Mouse (Mus musculus): Measurements from ENCODE around the gene Slc26a8. TPM values are rescaled to one million over a fixed set of nuclear protein-coding genes. Genes with fewer than 3 reads are reported as not detected.

The Slc26a8 gene
- total and polyA plus RNA-seq, 3 experiments = 0.10 to 3.2 (median 0.22) TPM

GRCm38 (mm10) chr17:28697290-28698195 lies 7.5 kb upstream of the Slc26a8 start:
- H3K4me3 ChIP-seq (ENCODE audit: low read depth, low read length) = peak overlapping the region; percentile 52; the same call in 1 of the 2 replicates
- H3K9me3 ChIP-seq (replicated peaks) = no peaks in the 10 kb centered on the region
- ATAC-seq (ENCODE audit: extremely low read depth, insufficient number of reproducible peaks, low FRiP score, poor library complexity, severe bottlenecking) = peak; percentile 59
- H3K36me3 ChIP-seq (replicated peaks) = peaks cover 60% of the 10 kb centered on the region
- no peak for DNase-seq (ENCODE audit: low spot score)
- H3K27me3 ChIP-seq (ENCODE audit: insufficient read depth, low read length) = no peaks in the 10 kb centered on the region
- no peak for TF ChIP-seq GATA1 (IDR thresholded peaks at IDR 0.05; ENCODE audit: borderline replicate concordance, low read length)
- peak; percentile 73 for TF ChIP-seq TAL1 (conservative IDR thresholded peaks at IDR 0.05; ENCODE audit: low read depth, low read length)
- TF ChIP-seq CTCF (IDR thresholded peaks at IDR 0.05; ENCODE audit: low read depth, low read length) = no peak
- H3K4me1 ChIP-seq (ENCODE audit: insufficient read depth, low read depth, low read length) = peaks cover 88% of the 10 kb centered on the region

- TF ChIP-seq POLR2AphosphoS5 (IDR thresholded peaks at IDR 0.05; ENCODE audit: insufficient replicate concordance, low read depth, low read length) = no peak
- TF ChIP-seq GATA1 (IDR thresholded peaks at IDR 0.05; ENCODE audit: borderline replicate concordance, low read length) = no peak
- no peak for TF ChIP-seq CTCF (IDR thresholded peaks at IDR 0.05; ENCODE audit: low read depth, low read length)
- no peak for TF ChIP-seq GATA2 (IDR thresholded peaks at IDR 0.05; ENCODE audit: borderline replicate concordance, low read depth, low read length)
- no peak for TF ChIP-seq TAL1 (conservative IDR thresholded peaks at IDR 0.05; ENCODE audit: low read depth, low read length)
- Histone ChIP-seq H3K27me3 (ENCODE audit: insufficient read depth, low read length) (no peaks in the 10 kb centered on the region), H3K4me3 (ENCODE audit: low read depth, low read length) (peak overlapping the region; percentile 42; the same call in 1 of the 2 replicates), H3K9me3 (replicated peaks) (no peaks in the 10 kb centered on the region), H3K36me3 (replicated peaks) (peaks cover 55% of the 10 kb centered on the region), H3K4me1 (ENCODE audit: insufficient read depth, low read depth, low read length) (peaks cover 83% of the 10 kb centered on the region)
- no peak for DNase-seq (ENCODE audit: low spot score)
- no peak for ATAC-seq (ENCODE audit: extremely low read depth, insufficient number of reproducible peaks, low FRiP score, poor library complexity, severe bottlenecking)
These were observed 6.6 kb upstream of the Slc26a8 start for GRCm38 (mm10) chr17:28696641-28697040.

- peaks cover 71% of the 10 kb centered on the region for H3K4me1 ChIP-seq (ENCODE audit: insufficient read depth, low read depth, low read length)
- TF ChIP-seq GATA2 (IDR thresholded peaks at IDR 0.05; ENCODE audit: borderline replicate concordance, low read depth, low read length) (no peak), GATA1 (IDR thresholded peaks at IDR 0.05; ENCODE audit: borderline replicate concordance, low read length) (no peak), TAL1 (conservative IDR thresholded peaks at IDR 0.05; ENCODE audit: low read depth, low read length) (no peak), POLR2AphosphoS5 (IDR thresholded peaks at IDR 0.05; ENCODE audit: insufficient replicate concordance, low read depth, low read length) (no peak)
- peaks cover 41% of the 10 kb centered on the region for H3K36me3 ChIP-seq (replicated peaks)
- H3K27me3 ChIP-seq (ENCODE audit: insufficient read depth, low read length) = no peaks in the 10 kb centered on the region
- no peak overlapping the region for H3K4me3 ChIP-seq (ENCODE audit: low read depth, low read length)
- DNase-seq (ENCODE audit: low spot score) = no peak
- ATAC-seq (ENCODE audit: extremely low read depth, insufficient number of reproducible peaks, low FRiP score, poor library complexity, severe bottlenecking) = no peak
- H3K9me3 ChIP-seq (replicated peaks) = no peaks in the 10 kb centered on the region
These were observed 4.8 kb upstream of the Slc26a8 start for GRCm38 (mm10) chr17:28694832-28695231.

GRCm38 (mm10) chr17:28694078-28694477 lies 4.0 kb upstream of the Slc26a8 start:
- Histone ChIP-seq H3K4me1 (ENCODE audit: insufficient read depth, low read depth, low read length) (peaks cover 63% of the 10 kb centered on the region), H3K9me3 (replicated peaks) (no peaks in the 10 kb centered on the region), H3K4me3 (ENCODE audit: low read depth, low read length) (no peak overlapping the region), H3K27me3 (ENCODE audit: insufficient read depth, low read length) (no peaks in the 10 kb centered on the region), H3K36me3 (replicated peaks) (peaks cover 41% of the 10 kb centered on the region)
- no peak for TF ChIP-seq CTCF (IDR thresholded peaks at IDR 0.05; ENCODE audit: low read depth, low read length)
- no peak for TF ChIP-seq TAL1 (conservative IDR thresholded peaks at IDR 0.05; ENCODE audit: low read depth, low read length)
- TF ChIP-seq GATA1 (IDR thresholded peaks at IDR 0.05; ENCODE audit: borderline replicate concordance, low read length) = no peak
- TF ChIP-seq GATA2 (IDR thresholded peaks at IDR 0.05; ENCODE audit: borderline replicate concordance, low read depth, low read length) = no peak
- TF ChIP-seq POLR2AphosphoS5 (IDR thresholded peaks at IDR 0.05; ENCODE audit: insufficient replicate concordance, low read depth, low read length) = no peak
- no peak for ATAC-seq (ENCODE audit: extremely low read depth, insufficient number of reproducible peaks, low FRiP score, poor library complexity, severe bottlenecking)
- no peak for DNase-seq (ENCODE audit: low spot score)

GRCm38 (mm10) chr17:28693086-28693485 lies 3.1 kb upstream of the Slc26a8 start:
- no peaks in the 10 kb centered on the region for H3K9me3 ChIP-seq (replicated peaks)
- peaks cover 57% of the 10 kb centered on the region for H3K4me1 ChIP-seq (ENCODE audit: insufficient read depth, low read depth, low read length)
- no peaks in the 10 kb centered on the region for H3K27me3 ChIP-seq (ENCODE audit: insufficient read depth, low read length)
- DNase-seq (ENCODE audit: low spot score) = no peak
- peaks cover 36% of the 10 kb centered on the region for H3K36me3 ChIP-seq (replicated peaks)
- TF ChIP-seq CTCF (IDR thresholded peaks at IDR 0.05; ENCODE audit: low read depth, low read length) = no peak
- no peak for TF ChIP-seq GATA2 (IDR thresholded peaks at IDR 0.05; ENCODE audit: borderline replicate concordance, low read depth, low read length)
- TF ChIP-seq GATA1 (IDR thresholded peaks at IDR 0.05; ENCODE audit: borderline replicate concordance, low read length) = no peak
- no peak for TF ChIP-seq TAL1 (conservative IDR thresholded peaks at IDR 0.05; ENCODE audit: low read depth, low read length)
- no peak for TF ChIP-seq POLR2AphosphoS5 (IDR thresholded peaks at IDR 0.05; ENCODE audit: insufficient replicate concordance, low read depth, low read length)
- peak overlapping the region; percentile 100 for H3K4me3 ChIP-seq (ENCODE audit: low read depth, low read length)
- no peak for ATAC-seq (ENCODE audit: extremely low read depth, insufficient number of reproducible peaks, low FRiP score, poor library complexity, severe bottlenecking)

GRCm38 (mm10) chr17:28692341-28692710 lies 2.3 kb upstream of the Slc26a8 start:
- Histone ChIP-seq H3K4me1 (ENCODE audit: insufficient read depth, low read depth, low read length) (peaks cover 56% of the 10 kb centered on the region), H3K9me3 (replicated peaks) (no peaks in the 10 kb centered on the region), H3K4me3 (ENCODE audit: low read depth, low read length) (peak overlapping the region; percentile 100), H3K27me3 (ENCODE audit: insufficient read depth, low read length) (no peaks in the 10 kb centered on the region), H3K36me3 (replicated peaks) (peaks cover 30% of the 10 kb centered on the region)
- no peak for TF ChIP-seq GATA2 (IDR thresholded peaks at IDR 0.05; ENCODE audit: borderline replicate concordance, low read depth, low read length)
- TF ChIP-seq TAL1 (conservative IDR thresholded peaks at IDR 0.05; ENCODE audit: low read depth, low read length) = no peak
- TF ChIP-seq CTCF (IDR thresholded peaks at IDR 0.05; ENCODE audit: low read depth, low read length) = no peak
- no peak for TF ChIP-seq POLR2AphosphoS5 (IDR thresholded peaks at IDR 0.05; ENCODE audit: insufficient replicate concordance, low read depth, low read length)
- TF ChIP-seq GATA1 (IDR thresholded peaks at IDR 0.05; ENCODE audit: borderline replicate concordance, low read length) = no peak
- ATAC-seq (ENCODE audit: extremely low read depth, insufficient number of reproducible peaks, low FRiP score, poor library complexity, severe bottlenecking) (no peak), DNase-seq (ENCODE audit: low spot score) (no peak)

Data from G1E (cell line).